Mouse (Mus musculus): ENCODE data around the gene Zc3h8. TPM values are rescaled to one million over a fixed set of nuclear protein-coding genes. Genes with fewer than 3 reads are reported as not detected.

Gene Zc3h8
- polyA plus RNA-seq, 1 experiment from 2014 or later = 2.3 TPM

- no peaks in the 10 kb centered on the region for H3K9me3 ChIP-seq (replicated peaks; ENCODE audit: control insufficient read depth, low read length)
- no peaks in the 10 kb centered on the region for H3K36me3 ChIP-seq (ENCODE audit: control insufficient read depth, insufficient read depth)
- H3K27me3 ChIP-seq (ENCODE audit: control insufficient read depth, insufficient read depth, low read depth, low read length) = no peaks in the 10 kb centered on the region
- H3K4me1 ChIP-seq (ENCODE audit: control insufficient read depth, low read depth, low read length) = peaks cover 10% of the 10 kb centered on the region
- no peak for ATAC-seq (ENCODE audit: low read depth)
- no peak overlapping the region for H3K27ac ChIP-seq (ENCODE audit: low read length)
- H3K4me2 ChIP-seq (ENCODE audit: low read depth, low read length) = peak overlapping the region; percentile 2; the same call in 1 of the 2 replicates
- 62% methylated on average over 5 of the region's 5 CpGs for WGBS (ENCODE audit: insufficient replicate concordance)
- H3K4me3 ChIP-seq (ENCODE audit: low read depth, low read length) = no peak overlapping the region
- no peak overlapping the region for H3K9ac ChIP-seq (ENCODE audit: low read depth, low read length)
Measured at GRCm38 (mm10) chr2:128965505-128966105, 21.7 kb upstream of the Zc3h8 start.

GRCm38 (mm10) chr2:128954186-128954585, 10.3 kb upstream of the Zc3h8 start:
- Histone ChIP-seq H3K27me3 (ENCODE audit: control insufficient read depth, insufficient read depth, low read depth, low read length) (no peaks in the 10 kb centered on the region), H3K4me3 (ENCODE audit: low read depth, low read length) (no peak overlapping the region), H3K27ac (ENCODE audit: low read length) (no peak overlapping the region), H3K9ac (ENCODE audit: low read depth, low read length) (no peak overlapping the region), H3K4me1 (ENCODE audit: control insufficient read depth, low read depth, low read length) (no peaks in the 10 kb centered on the region), H3K9me3 (replicated peaks; ENCODE audit: control insufficient read depth, low read length) (no peaks in the 10 kb centered on the region), H3K4me2 (ENCODE audit: low read depth, low read length) (no peak overlapping the region), H3K36me3 (ENCODE audit: control insufficient read depth, insufficient read depth) (no peaks in the 10 kb centered on the region)
- no peak for ATAC-seq (ENCODE audit: low read depth)

DNA sequence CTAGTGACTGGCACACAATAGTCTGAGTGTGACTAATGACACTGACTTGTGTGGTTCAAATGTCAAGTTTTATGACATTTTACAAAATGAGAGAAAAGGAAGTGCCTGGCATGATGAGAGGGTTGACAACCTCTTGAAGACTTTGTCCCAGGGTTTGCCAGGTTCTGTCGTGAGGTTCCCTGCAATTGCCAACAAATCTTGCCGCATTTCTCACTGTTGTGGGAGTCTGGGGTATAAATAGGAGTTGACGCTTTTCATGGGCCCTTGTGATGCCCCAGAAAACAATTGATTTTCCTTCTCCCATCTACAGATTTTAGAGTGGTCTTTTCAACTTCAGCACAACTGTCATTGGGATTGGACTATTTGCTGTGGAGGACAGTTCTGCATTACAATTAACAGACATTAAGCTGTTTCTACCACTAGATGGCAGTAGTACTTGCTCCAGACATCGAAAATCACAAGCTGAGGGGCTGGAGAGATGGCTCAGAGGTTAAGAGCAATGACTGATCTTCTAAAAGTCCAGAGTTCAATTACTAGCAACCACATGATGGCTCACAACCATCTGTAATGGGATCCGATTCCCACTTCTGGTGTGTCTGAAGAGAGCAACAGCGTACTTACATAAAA, 4.2 kb upstream of the Zc3h8 start:
- Histone ChIP-seq H3K27ac (ENCODE audit: low read length) (no peak overlapping the region), H3K4me3 (ENCODE audit: low read depth, low read length) (no peak overlapping the region), H3K4me2 (ENCODE audit: low read depth, low read length) (no peak overlapping the region), H3K9ac (ENCODE audit: low read depth, low read length) (no peak overlapping the region), H3K9me3 (replicated peaks; ENCODE audit: control insufficient read depth, low read length) (no peaks in the 10 kb centered on the region), H3K36me3 (ENCODE audit: control insufficient read depth, insufficient read depth) (no peaks in the 10 kb centered on the region), H3K27me3 (ENCODE audit: control insufficient read depth, insufficient read depth, low read depth, low read length) (no peaks in the 10 kb centered on the region), H3K4me1 (ENCODE audit: control insufficient read depth, low read depth, low read length) (peaks cover 4% of the 10 kb centered on the region)
- WGBS (ENCODE audit: insufficient replicate concordance) = 37% methylated on average over 6 of the region's 6 CpGs
- no peak for ATAC-seq (ENCODE audit: low read depth)

GRCm38 (mm10) chr2:128936256-128936655, 7.6 kb downstream of the Zc3h8 start:
- WGBS (ENCODE audit: insufficient replicate concordance) = 55% methylated on average over 3 of the region's 3 CpGs
- Histone ChIP-seq H3K9me3 (replicated peaks; ENCODE audit: control insufficient read depth, low read length) (no peaks in the 10 kb centered on the region), H3K36me3 (ENCODE audit: control insufficient read depth, insufficient read depth) (no peaks in the 10 kb centered on the region), H3K27ac (ENCODE audit: low read length) (no peak overlapping the region), H3K9ac (ENCODE audit: low read depth, low read length) (no peak overlapping the region), H3K4me2 (ENCODE audit: low read depth, low read length) (no peak overlapping the region), H3K4me1 (ENCODE audit: control insufficient read depth, low read depth, low read length) (no peaks in the 10 kb centered on the region), H3K4me3 (ENCODE audit: low read depth, low read length) (no peak overlapping the region), H3K27me3 (ENCODE audit: control insufficient read depth, insufficient read depth, low read depth, low read length) (no peaks in the 10 kb centered on the region)
- no peak for ATAC-seq (ENCODE audit: low read depth)

DNA sequence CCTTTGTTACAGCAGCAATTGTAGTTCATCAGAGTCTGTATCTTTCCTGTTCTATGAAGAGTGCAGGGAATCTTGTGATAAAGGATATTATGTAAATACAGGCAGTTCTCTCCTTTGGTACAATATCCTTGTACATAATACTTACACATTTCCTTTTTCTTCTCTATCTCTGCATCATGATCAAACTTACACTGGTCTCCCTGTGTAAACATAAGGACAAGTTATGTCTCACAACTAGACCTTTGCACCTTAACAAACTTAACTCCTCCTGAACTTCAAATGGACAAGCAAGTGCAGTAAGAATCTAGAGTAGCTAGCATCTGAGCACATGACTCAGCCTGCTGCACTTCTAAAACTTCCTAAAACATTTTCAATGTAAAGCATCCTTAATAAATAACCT, 13.2 kb downstream of the Zc3h8 start:
- Histone ChIP-seq H3K27ac (ENCODE audit: low read length) (no peak overlapping the region), H3K4me2 (ENCODE audit: low read depth, low read length) (no peak overlapping the region), H3K9ac (ENCODE audit: low read depth, low read length) (no peak overlapping the region), H3K9me3 (replicated peaks; ENCODE audit: control insufficient read depth, low read length) (no peaks in the 10 kb centered on the region), H3K36me3 (ENCODE audit: control insufficient read depth, insufficient read depth) (0 out of 2 replicates have a peak, but pooled peaks cover 4% of the 10 kb centered on the region), H3K4me3 (ENCODE audit: low read depth, low read length) (no peak overlapping the region), H3K4me1 (ENCODE audit: control insufficient read depth, low read depth, low read length) (no peaks in the 10 kb centered on the region), H3K27me3 (ENCODE audit: control insufficient read depth, insufficient read depth, low read depth, low read length) (no peaks in the 10 kb centered on the region)
- ATAC-seq (ENCODE audit: low read depth) = no peak

GRCm38 (mm10) chr2:128928446-128928845, 15.4 kb downstream of the Zc3h8 start:
- 67% methylated on average over 3 of the region's 3 CpGs for WGBS (ENCODE audit: insufficient replicate concordance)
- Histone ChIP-seq H3K27me3 (ENCODE audit: control insufficient read depth, insufficient read depth, low read depth, low read length) (no peaks in the 10 kb centered on the region), H3K4me3 (ENCODE audit: low read depth, low read length) (no peak overlapping the region), H3K9ac (ENCODE audit: low read depth, low read length) (no peak overlapping the region), H3K4me2 (ENCODE audit: low read depth, low read length) (no peak overlapping the region), H3K4me1 (ENCODE audit: control insufficient read depth, low read depth, low read length) (no peaks in the 10 kb centered on the region), H3K36me3 (ENCODE audit: control insufficient read depth, insufficient read depth) (0 out of 2 replicates have a peak, but pooled peaks cover 4% of the 10 kb centered on the region), H3K27ac (ENCODE audit: low read length) (no peak overlapping the region), H3K9me3 (replicated peaks; ENCODE audit: control insufficient read depth, low read length) (no peaks in the 10 kb centered on the region)
- no peak for ATAC-seq (ENCODE audit: low read depth)

DNA sequence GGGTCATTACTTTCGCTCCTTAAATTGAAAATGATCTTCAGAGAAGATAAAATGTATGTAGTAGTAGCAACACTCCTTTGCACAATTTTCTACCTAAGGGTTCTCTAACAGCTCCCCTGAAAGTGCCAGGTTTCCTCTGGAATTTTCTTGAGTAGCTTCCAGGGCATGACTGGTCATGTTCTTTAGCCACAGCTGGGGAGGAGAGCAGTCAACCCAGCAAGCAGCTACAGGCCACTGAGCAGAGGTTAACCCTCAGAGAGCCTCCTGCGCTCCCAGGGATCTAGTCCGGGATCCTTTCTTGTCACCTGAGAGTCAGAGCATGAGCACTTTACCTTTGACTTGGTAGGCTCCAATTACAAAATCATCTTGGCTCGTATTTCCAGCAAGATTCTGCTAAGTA, 19.1 kb downstream of the Zc3h8 start:
- Histone ChIP-seq H3K36me3 (ENCODE audit: control insufficient read depth, insufficient read depth) (no peaks in the 10 kb centered on the region), H3K4me1 (ENCODE audit: control insufficient read depth, low read depth, low read length) (no peaks in the 10 kb centered on the region), H3K4me2 (ENCODE audit: low read depth, low read length) (no peak overlapping the region), H3K9ac (ENCODE audit: low read depth, low read length) (no peak overlapping the region), H3K27ac (ENCODE audit: low read length) (no peak overlapping the region), H3K27me3 (ENCODE audit: control insufficient read depth, insufficient read depth, low read depth, low read length) (no peaks in the 10 kb centered on the region), H3K9me3 (replicated peaks; ENCODE audit: control insufficient read depth, low read length) (no peaks in the 10 kb centered on the region), H3K4me3 (ENCODE audit: low read depth, low read length) (no peak overlapping the region)
- 85% methylated on average over 4 of the region's 4 CpGs for WGBS (ENCODE audit: insufficient replicate concordance)
- ATAC-seq (ENCODE audit: low read depth) = no peak

GRCm38 (mm10) chr2:128916528-128916927, 27.3 kb downstream of the Zc3h8 start:
- no peak overlapping the region for H3K4me3 ChIP-seq (ENCODE audit: low read depth, low read length)
- H3K4me1 ChIP-seq (ENCODE audit: control insufficient read depth, low read depth, low read length) = no peaks in the 10 kb centered on the region
- H3K27me3 ChIP-seq (ENCODE audit: control insufficient read depth, insufficient read depth, low read depth, low read length) = no peaks in the 10 kb centered on the region
- H3K36me3 ChIP-seq (ENCODE audit: control insufficient read depth, insufficient read depth) = no peaks in the 10 kb centered on the region
- WGBS (ENCODE audit: insufficient replicate concordance) = 62% methylated on average over 3 of the region's 3 CpGs
- H3K9ac ChIP-seq (ENCODE audit: low read depth, low read length) = no peak overlapping the region
- no peak overlapping the region for H3K27ac ChIP-seq (ENCODE audit: low read length)
- no peak overlapping the region for H3K4me2 ChIP-seq (ENCODE audit: low read depth, low read length)
- H3K9me3 ChIP-seq (replicated peaks; ENCODE audit: control insufficient read depth, low read length) = no peaks in the 10 kb centered on the region
- ATAC-seq (ENCODE audit: low read depth) = no peak

DNA sequence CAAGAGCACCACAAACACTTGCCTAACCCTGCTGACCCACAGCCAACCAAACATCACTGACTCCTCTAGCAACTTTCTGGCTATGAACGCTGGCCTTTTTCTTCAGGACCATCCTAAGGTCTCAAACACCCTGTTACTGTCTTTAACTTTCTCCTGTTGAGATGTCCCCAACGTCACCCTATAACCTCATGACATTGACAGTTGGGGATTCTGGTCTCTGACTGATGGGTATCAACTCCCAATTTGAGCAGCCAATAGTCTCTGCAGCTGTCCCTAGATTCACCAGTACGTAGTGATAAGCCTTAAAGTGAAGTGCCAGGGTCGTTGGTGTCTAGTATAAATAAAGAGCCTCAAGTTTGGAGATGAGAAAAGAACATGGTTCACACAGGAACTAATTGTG, 28.9 kb downstream of the Zc3h8 start:
- Histone ChIP-seq H3K4me3 (ENCODE audit: low read depth, low read length) (no peak overlapping the region), H3K4me1 (ENCODE audit: control insufficient read depth, low read depth, low read length) (no peaks in the 10 kb centered on the region), H3K36me3 (ENCODE audit: control insufficient read depth, insufficient read depth) (no peaks in the 10 kb centered on the region), H3K27ac (ENCODE audit: low read length) (no peak overlapping the region), H3K9ac (ENCODE audit: low read depth, low read length) (no peak overlapping the region), H3K27me3 (ENCODE audit: control insufficient read depth, insufficient read depth, low read depth, low read length) (no peaks in the 10 kb centered on the region), H3K9me3 (replicated peaks; ENCODE audit: control insufficient read depth, low read length) (no peaks in the 10 kb centered on the region), H3K4me2 (ENCODE audit: low read depth, low read length) (no peak overlapping the region)
- WGBS (ENCODE audit: insufficient replicate concordance) = 54% methylated on average over 4 of the region's 4 CpGs
- ATAC-seq (ENCODE audit: low read depth) = no peak

All from liver, embryonic 16.5 days (tissue).